Mouse (Mus musculus) central nervous system, embryonic 18 days (tissue): ENCODE data around the gene Vax1. TPM values are rescaled to one million over a fixed set of nuclear protein-coding genes. Genes with fewer than 3 reads are reported as not detected.

Source experiments
- polyA plus RNA-seq: library from polyadenylated mRNA; depleted of rRNA; stranded (reverse); fragments of >200 nt; gene quantifications from 2 replicates; pipeline ENCODE4 v1.2.3, GENCODE M21; 2012; rRNA removed

The Vax1 gene
- 6.2 and 6.4 TPM in 2 replicates for polyA plus RNA-seq

DNA sequence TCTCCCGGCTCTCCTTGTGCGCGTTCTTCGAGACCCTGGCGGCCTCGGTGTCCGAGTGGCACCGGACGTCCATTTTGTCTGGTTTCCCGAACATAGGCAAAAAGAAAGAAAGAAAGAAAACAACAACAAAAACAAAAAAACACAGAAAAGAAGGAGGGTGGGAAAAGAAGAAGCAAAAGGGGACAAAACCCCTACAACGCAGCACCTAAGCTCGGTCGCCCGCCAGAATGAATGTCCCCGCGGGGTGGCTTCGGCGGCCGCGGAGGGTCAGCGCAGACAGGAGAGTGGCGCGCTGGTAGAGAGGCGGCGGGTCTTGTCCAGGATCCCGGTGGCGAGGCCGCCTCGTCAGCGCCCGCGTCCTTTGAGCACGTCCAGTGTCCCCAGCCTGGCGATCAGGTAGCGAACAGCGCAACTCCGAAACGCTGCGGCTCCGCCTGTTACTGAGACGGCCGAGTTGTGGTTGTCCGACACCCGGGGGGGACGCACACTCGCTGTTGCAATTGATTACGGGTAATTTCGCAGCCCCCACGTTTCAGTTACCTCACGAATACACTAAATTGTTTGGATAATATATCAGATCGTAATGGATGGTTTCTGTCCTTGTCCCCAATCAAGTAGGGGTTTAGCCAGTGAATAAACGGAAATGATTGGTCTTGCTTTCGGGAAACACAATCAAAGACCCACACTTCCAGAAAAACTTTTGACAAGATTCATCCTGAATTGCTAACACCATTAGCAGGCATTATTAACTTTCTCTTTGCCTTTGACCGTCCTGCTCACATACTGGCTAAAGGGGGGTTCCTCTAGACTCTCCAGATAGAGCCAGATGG is at the start of gene Vax1:
Gene Vax1, minus strand, starts transcription at position 121 of the 830 bp plus-strand sequence.

DNA sequence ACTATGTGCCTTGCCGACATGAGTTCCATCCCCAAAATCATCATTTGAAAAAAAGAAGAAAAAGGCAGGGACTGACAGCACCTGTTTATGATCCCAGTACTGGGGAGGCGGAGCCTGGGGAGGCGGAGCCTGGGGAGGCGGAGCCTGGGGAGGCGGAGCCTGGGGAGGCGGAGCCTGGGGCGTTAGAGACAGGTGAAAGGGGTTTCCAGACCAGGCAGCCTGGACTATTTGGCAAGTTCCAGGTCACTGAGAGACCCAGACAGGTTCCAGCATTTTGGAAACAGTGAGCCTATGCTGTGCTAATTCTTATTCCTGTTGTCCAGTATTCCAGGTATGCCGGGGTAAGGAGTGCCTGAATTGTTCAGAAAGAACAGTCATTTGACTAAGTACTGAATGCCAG is 49.1 kb upstream of the Vax1 start, which contains the start of gene Kcnk18:
Gene Kcnk18, plus strand, starts transcription at position 224 of the 400 bp plus-strand sequence.

Other genes starting within 250 kb of the Vax1 start
- gene Eno4, start 226.6 kb downstream of the Vax1 start, polyA plus RNA-seq: 1.4 and 1.6 TPM in 2 replicates
- gene Hspa12a, start 226.4 kb downstream of the Vax1 start, polyA plus RNA-seq: 84.6 and 90.2 TPM in 2 replicates
- 113 TPM in 2 replicates for gene Shtn1, start 94.0 kb downstream of the Vax1 start, polyA plus RNA-seq
- 0.03 and 0.16 TPM in 2 replicates for gene Kcnk18, start 49.2 kb upstream of the Vax1 start, polyA plus RNA-seq
- 15.3 and 18.7 TPM in 2 replicates for gene Slc18a2, start 90.8 kb upstream of the Vax1 start, polyA plus RNA-seq
- 60.9 and 117 TPM in 2 replicates for gene Rps12-ps3, start 152.2 kb upstream of the Vax1 start, polyA plus RNA-seq
- gene Pdzd8, start 175.7 kb upstream of the Vax1 start, polyA plus RNA-seq: 13.9 and 15.8 TPM in 2 replicates